Mouse (Mus musculus) hematopoietic stem cell, adult 5-6 weeks (primary cell): ENCODE data around the gene Plekhg3. TPM values are rescaled to one million over a fixed set of nuclear protein-coding genes. Genes with fewer than 3 reads are reported as not detected.
A peak's percentile ranks its signal among the peaks of the same experiment; 100 is the strongest.

ENCODE experiments used
- ATAC-seq, 2 experiments: fragments of 125-278 bp in 1 of 2; replicated peaks in 1 of 2; 2 replicates each; pipeline ENCODE4 v1.8.0; 2016 to 2017; ENCODE audit warnings: inconsistent platforms in 2 of 2, mild to moderate bottlenecking in 2 of 2, moderate number of reproducible peaks in 2 of 2, low read depth in 1 of 2, moderate TSS enrichment in 1 of 2; ENCODE audit not compliant: low FRiP score in 2 of 2, poor library complexity in 2 of 2, severe bottlenecking in 2 of 2, insufficient read depth in 1 of 2, low TSS enrichment in 1 of 2
- total RNA-seq: library from RNA; stranded (forward); fragments of 172-1452, 232-1000 nt; gene quantifications from 2 replicates; pipeline ENCODE4 v1.2.3, GENCODE M21; 2017

Gene Plekhg3
- total RNA-seq, 1 experiment from 2014 or later: 9.6 TPM

DNA sequence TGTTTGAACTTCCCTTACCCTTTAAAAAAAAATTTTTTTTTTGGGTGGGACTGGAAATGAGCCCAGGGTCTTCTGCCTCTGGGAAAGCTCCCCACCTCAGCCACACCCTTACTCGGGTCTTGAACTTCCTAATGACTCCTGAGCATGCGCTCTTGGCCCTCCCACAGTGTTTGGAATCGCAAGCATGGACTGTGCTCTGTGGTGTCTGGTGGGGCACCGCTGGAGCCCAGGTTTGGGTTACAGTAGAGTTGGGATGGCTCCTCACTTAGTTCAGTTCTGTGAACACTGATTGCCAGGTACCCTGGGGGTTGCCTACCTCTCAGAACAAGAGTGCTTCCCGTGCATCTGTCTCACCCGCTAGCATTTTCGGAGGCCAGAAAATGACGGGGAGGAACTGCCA lies 10.8 kb downstream of the Plekhg3 start:
- no peak for ATAC-seq

DNA sequence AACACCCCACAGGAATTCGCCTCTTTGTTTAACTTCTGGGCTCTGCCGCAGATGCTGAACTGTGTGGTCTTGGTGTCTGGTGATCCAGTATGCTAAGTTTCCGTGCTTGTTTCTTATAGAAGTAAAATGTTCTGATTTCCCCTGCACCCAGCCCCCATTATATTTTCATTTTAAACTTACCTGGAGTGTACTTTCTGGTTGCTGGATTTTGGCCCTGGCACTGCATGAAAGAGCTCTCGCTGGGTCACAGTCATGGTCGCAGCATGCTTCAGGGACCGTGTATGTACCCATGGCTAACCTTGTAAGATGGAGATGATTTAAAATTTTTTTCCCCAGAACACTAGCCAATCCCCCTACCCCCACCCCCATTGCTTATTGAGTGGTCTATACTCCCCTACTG lies 11.2 kb downstream of the Plekhg3 start:
- ATAC-seq: no peak

DNA sequence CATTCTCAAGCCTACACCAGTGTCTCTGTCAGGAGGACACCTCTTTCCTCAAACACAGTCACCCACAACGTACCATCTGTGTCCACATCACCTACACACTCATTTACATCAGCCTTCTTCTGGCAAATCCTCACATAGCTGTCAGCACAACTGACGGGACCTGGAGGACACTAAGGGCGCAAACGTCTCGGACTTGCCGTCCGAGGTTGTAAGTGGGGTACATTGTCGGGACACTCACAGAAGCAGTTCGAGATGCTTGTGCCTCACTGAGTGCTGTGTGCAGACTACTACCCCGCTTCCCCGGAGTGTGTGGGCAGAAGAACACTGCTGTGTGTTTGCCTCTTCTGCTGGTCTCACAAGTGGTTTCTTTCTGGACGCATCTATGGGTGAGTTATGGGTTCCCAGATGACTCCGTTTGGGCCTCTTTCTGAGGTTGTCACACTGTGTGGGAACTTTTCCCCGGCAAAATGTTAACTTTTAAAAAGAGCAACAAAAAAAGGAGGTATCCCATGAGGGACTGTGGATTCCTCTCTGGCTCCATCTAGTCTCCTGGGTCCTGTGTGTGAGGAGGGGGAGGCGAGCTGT lies 15.2 kb downstream of the Plekhg3 start:
- ATAC-seq: no peak

DNA sequence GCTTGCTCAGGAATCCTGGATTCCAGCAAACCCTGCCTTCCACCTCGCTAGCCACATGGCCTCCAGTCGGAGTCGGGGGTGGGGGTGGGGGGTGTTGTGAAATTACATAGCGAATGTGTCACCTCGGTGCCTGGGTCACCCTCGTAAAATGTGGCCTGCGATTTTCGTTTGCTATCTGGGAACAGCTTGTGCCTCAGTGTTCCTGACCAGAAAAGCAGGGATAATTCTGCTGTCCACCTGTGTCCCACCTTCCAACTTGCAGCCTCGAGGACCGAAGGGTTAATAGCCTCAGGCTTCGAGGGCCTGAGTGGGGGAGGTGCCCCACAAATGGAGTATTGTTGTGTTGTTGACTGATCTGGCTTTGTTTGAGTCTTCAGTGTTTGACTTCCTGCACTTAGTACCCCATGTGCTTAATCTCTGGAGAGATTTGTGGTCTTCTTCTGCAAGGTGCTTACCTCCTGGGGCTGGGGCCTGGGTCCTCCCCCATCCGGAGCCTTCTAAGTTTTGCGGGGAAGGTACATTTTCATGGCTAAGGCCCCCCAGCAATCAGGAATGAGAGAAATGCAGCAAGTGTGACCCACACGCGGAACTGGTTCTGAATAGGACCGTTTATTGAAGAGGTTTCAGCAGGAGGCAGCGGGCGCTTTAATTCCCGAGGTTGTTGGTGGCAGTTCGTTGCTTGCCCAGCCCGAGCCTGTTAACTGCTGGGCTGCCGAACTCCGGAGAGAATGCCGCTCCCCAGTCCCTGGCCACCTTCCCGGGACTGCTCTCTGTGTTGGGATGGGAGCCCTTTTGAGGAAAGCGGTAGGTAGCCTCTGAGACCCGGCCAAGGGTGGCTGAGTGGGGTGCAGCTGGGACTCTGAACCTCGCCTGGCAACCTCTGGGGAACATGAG lies 15.9 kb downstream of the Plekhg3 start:
- ATAC-seq: no peak

DNA sequence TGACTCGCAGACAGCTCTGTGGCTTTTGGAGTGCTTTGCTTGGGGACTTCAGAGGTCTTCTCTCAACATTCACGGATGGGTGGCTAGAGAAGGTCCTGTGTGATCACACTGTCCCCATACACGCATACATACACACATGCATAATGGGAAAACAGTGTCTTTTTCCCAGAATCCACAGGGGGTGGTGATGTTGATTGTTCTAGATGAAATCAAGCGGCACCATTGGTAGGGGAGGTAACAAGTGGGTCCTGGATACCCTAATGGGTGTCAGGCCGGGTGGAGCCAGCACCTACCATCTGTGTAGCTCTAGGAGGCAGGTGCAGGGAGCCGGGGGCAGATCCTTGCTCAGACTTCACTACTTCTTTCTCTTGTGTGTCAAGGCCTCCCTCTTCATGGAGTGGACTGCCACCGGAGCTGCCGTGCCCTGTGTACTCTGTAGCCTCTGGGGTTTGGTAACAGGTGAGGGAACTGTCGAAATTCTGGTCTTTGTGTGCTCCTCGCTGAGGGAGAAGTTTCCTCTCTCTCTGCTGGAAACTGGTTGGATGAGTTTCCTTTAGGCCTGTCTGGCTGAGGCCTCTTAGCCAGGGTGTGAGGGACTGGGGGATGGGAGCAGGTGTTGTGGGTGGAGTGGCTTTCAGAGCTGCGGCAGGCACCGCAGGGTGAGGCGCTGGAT lies 16.9 kb downstream of the Plekhg3 start:
- ATAC-seq: peak; percentile 24 to 57; a peak in 1 of 4 replicates

DNA sequence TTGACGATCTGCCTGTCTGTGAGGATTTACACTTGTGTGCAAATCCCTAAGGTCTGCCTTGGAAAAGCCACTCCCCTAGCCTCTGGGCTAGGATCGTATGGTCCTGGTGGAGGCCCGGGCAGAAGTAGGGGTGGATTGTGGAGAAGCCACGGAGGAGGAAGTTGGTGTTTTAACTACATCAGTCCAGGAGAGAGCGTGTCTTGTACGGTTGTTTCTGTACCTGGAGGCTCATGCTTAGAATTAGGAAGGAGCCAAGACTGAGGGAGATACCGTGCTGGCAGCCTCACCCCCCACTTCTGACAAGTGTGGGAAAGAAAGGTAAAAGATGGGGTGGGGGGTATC lies 17.4 kb downstream of the Plekhg3 start:
- ATAC-seq: peak; percentile 6 to 51; a peak in 2 of 4 replicates

DNA sequence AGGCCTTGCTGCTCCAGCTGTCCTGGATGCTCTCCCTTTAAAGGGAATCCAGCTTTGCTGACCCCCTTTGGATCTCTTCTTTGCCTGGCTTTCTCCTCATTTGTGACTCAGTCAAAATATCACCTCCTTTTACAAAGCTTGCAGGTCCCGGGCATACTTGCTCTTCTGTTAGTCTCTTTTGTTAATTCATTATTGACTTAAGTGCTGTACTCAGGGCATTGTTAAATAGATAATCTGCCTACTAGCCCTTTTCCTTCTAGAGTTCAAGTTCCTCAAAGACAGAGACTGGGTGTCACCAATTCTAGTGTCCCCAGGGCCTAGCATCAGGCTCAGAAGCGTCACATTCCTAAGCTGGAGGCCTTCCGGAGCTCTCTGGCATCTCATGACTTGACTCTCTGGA lies 18.5 kb downstream of the Plekhg3 start:
- no peak for ATAC-seq

DNA sequence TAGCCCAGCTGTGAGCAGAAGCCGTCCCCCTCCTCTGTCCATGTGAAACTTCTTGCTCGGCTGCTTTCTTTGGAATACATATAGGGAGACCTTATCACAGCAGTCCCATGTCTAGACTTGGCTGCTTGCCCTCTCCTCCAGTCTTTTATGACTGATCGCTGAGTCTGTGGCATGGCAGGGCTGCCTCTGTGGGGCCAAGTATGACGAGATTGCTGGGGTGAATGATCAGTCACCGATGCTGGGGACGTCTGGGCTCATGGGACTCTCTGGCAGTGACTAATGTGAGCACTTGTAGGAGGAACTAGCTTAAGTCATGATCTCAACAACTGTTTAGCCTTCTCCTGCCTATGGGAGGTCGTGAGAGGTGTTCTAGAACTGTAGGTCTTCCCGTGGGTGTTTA lies 21.6 kb downstream of the Plekhg3 start:
- ATAC-seq: peak; percentile 24 to 46; a peak in 1 of 4 replicates

DNA sequence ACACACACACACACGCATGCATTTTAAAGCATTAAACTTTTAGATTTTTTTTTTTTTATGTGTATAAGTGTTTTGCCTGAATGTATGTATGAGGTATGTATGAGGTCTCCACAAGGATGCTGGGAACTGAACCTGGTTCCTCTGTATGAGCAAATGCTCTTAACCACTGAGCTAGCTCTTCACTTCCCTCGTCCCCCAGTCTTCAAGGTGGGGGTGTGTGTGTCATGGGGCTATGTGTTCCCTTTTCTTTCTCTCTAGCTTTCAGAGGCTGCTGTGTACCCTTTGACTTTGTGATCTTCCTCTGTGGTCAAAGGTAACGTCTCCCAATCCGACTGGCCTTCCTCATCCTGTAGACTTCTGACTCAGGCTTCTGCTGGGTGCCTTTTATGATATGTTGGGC lies 22.3 kb downstream of the Plekhg3 start:
- ATAC-seq: peak; percentile 34 to 48; a peak in 3 of 4 replicates

DNA sequence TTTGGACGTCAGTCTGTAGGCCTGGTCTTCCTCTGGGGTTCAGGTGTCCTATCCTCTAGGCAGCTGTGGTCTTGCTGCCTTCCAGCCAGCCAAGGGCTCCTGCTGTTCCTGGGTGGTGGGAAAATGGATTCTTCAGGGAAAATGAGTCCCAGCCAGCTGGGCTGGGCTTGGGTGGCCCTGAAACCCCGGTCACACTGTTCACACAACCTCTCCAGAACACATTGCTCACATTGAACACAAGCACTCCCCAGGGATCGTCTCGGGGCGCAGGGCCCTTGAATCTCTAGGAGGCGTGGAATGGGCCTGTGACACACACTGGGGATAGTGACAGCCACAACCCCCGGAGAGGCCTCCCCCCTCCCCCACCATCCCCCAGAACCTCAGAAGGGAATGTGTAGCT lies 23.2 kb downstream of the Plekhg3 start:
- ATAC-seq: no peak

DNA sequence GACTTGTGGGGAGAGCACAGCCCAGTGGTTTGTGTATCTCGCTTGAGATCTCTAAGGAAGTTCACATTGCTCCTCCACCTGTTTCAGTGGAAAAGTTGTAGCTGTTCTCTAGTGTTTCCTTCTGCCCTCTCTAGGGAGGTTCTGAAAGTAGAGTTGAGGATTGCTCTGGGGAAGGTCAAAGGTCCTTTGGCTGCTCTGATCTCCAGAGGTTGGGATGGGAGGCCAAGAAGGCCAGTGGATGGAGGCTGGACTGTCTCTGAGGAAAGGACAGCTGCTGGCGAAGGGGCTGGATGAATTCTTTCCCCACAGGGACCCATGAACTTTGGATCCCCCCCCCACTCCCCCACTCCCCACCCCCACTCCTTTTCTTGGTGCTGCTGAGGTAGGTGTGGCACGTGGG lies 23.7 kb downstream of the Plekhg3 start:
- ATAC-seq: no peak

DNA sequence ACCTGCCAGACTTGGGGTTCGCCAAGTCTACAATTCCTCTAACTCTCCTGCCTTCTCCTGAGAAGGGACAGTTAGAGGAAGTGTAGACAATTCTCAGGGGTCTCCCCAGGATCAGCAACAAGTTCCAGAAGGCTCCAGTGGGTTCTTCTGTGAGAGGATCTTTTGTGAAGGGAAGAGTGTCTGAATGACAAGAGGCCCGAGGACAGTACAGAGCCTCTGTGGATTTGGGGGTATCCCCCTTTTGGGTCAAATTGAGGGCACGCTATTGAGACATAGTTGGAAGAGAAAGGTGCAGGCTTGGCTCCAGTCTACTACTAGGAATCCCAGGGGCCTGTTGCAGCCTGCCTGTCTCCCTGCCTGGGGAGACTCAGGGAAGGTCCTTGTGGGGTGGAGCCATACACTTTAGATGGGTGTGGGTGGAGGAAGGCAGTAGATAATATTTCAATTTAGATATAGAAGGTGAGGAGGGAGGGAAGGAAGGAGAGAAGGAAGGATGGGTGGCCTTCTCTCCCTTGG lies 24.2 kb downstream of the Plekhg3 start:
- no peak for ATAC-seq

DNA sequence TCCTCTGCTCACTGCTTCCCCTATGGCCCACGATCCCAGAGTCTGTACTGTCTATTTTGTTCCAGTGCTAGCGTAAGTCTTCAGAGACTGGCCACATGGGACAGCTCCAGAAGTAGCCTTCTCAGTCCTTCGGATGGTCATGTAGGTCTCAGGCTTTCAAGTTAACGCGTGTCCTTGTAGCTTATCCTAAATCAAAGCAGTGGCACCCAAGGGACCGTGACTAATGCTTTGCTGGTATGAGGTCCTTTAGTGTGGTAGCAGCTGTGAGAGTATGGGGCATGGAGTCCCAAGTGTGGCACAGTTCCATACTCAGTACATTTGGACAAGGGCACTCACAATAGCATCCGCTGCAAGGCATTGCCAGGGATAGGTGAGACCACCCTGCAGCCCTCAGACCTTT lies 25.5 kb downstream of the Plekhg3 start:
- no peak for ATAC-seq

DNA sequence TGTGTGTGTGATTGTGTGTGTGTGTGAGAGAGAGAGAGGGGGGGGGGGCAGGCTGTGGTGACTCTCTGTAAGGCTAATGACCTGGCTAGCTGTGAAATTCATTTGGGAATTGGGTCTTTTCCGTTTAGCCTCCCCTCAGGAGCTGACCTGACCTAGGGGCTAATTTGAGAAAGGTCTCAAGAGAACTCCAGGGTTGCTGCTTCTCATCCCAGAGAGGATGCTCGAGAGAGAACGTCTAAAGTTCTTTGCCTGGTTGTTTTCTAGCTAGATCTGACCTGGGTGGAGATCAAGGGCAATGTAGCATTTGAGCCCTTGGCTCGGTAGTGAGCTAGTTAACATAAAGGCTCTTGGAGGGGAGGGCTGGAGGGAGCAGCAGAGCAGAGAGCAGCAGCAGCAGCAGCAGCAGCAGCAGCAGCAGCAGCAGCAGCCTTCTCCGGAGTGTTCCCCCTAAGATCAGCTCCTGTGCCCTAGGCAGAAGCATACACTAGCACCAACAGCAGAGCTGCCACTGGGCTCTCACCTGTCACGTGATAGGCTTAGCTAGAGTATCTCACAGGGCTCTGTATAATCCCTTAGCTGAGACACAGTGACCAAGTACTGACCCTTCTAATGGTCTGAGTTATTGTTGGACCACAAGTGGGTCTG lies 26.2 kb downstream of the Plekhg3 start:
- no peak for ATAC-seq

DNA sequence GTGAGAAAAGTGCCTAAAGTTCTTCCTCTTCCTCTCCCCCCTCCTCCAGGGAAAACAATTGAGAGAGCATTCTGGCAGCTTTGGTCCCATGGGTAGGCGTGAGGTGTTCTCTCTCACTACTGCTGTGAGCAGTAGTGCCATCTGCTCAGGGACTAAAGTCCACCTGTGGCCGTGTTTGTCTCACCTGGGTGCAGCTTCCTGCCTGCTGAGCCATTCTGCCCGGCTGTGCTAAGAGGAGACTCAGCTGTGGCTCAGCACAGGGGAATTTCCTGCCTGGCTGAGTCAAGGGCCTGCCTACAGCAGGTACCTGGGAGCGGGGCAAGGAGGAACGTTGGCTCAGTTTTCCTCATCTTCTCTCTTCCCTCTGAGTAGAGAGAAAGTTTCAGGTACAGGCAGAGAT lies 27.5 kb downstream of the Plekhg3 start:
- no peak for ATAC-seq

DNA sequence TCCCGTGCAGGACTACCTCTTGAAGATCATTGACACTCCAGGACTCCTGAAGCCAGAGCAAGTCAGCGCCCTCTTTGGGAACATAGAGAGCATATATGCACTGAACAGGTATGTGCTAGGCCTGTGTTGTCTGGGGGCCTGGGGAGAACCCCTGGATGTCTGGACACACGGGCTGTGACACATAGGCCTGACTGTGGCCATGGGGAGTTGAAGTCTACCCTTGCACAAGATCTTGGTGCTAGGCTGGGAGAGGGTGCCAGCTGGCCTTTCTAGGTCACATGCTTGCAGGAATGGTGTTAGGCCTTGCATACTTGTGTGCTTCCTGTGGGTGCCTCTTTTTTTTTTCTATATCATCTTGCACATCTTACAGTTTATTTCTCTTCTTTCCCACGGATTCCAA lies 31.5 kb downstream of the Plekhg3 start:
- no peak for ATAC-seq

DNA sequence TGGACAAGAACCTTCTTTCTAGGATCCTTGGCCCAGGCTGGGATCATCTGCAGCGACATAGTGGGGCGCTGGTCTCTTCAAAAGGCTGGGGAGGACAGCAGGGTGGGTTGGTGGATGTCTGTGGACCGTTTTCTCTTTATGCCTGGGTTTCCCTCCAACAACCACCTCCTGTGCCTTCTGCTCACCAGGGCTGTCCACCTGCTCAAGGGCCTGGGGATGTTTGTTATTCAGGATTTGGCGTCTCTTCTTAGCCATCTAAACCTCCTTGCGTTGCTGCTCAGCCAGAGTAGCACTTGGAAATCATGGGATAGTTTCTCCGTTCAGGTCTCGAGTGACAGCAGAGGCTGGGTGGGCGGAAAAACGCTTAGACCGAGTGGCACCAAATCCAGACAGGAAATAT lies 35.6 kb downstream of the Plekhg3 start:
- ATAC-seq: no peak
